14 mouse cellular contexts compared by ENCODE assay signal in the genomic region with DNA sequence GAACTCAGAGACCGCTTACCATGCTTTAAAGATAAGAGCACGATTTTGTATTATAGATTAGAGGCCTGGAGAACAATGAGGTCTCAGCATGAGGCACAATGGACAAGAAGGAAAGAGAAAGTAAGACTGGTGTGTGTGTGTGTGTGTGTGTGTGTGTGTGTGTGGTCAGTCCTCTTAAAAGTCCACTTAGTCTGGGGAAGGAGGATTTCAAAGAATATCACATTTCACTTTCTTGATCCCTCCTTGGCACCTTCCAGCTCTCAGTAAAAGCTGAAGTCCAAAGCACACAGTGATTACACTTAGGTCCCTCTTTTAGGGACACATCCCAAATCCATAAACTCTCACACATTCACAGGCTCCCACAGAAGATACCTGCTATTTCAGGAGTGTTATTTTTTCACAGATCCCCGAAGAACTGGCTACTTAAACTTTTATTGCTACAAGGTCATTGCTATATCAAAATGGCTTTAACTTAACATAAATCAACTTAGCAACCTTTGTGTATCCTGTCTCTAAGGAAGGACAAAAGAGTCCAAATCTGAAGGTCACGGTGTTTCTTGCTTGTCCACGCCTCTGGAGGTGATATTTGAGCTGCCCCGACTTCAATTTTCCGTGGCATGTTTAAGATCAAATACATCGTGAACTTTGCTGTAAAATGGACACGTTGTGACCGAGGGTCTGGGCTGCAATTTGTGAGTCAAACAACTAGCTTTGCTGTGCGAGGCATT.
DNase-seq lines count a peak whose midpoint lies in the region; ATAC-seq lines count a peak whose summit lies in the region.
"Had no signal": no experiment of that assay in that cellular context is flagged by ENCODE, and none has a peak within 500 bp of the region (broad histone marks: within the 10 kb centered on the region; RNA-seq: fewer than 3 reads in every experiment).

No protein-coding gene starts in this region.

- H3K9ac ChIP-seq in lung, embryonic 15.5 days: no peak overlapping the region
- no peak overlapping the region for H3K9ac ChIP-seq in limb, embryonic 13.5 days

- peaks cover 3% of the 10 kb centered on the region; the same call in 1 of the 2 replicates for H3K4me1 ChIP-seq in lung, embryonic 15.5 days
- H3K4me1 ChIP-seq in limb, embryonic 13.5 days: peaks cover 12% of the 10 kb centered on the region

- no peak for ATAC-seq in lung, embryonic 15.5 days (ENCODE audit: borderline replicate concordance, extremely low read depth, low FRiP score, low TSS enrichment)
- ATAC-seq in limb, embryonic 13.5 days (ENCODE audit: low FRiP score, low read depth): peak; percentile 19; the same call in 1 of the 2 replicates

- WGBS in lung, embryonic 15.5 days: 33% methylated on average over 11 of the region's 11 CpGs
- 28% methylated on average over 11 of the region's 11 CpGs for WGBS in limb, embryonic 13.5 days

- DNase-seq in lung, adult 18-20 months: no peak
- DNase-seq in embryo, embryonic 10 days (ENCODE audit: low spot score): peak; percentile 20
- peak; percentile 20 for DNase-seq in embryo, embryonic 9.5 days (ENCODE audit: extremely low spot score)
- no peak for DNase-seq in left cerebral cortex, postnatal 25 days (ENCODE audit: low spot score in 2 of 2)
- no peak for DNase-seq in layer of hippocampus, adult 18-20 months (ENCODE audit: low spot score in 2 of 2)
- DNase-seq: cerebellum, adult 18-20 months; heart, adult 2 months; heart, postnatal 14 days; kidney, postnatal 36 days; right cerebral cortex, postnatal 4 days had no signal

- H3K36me3 ChIP-seq in lung, embryonic 15.5 days: no peaks in the 10 kb centered on the region; the same call in 1 of the 2 replicates
- no peaks in the 10 kb centered on the region for H3K36me3 ChIP-seq in limb, embryonic 13.5 days

- H3K27me3 ChIP-seq in lung, embryonic 15.5 days: no peaks in the 10 kb centered on the region
- H3K27me3 ChIP-seq in limb, embryonic 13.5 days: no peaks in the 10 kb centered on the region
- H3K27me3 ChIP-seq: CH12.LX had no signal

- H3K4me2 ChIP-seq in lung, embryonic 15.5 days: no peak overlapping the region
- no peak overlapping the region for H3K4me2 ChIP-seq in limb, embryonic 13.5 days (replicated peaks)
- H3K4me2 ChIP-seq: liver, embryonic 11.5 days had no signal

- intact Hi-C loops in left cerebral cortex, postnatal 25 days (cut with DNase I): no loop called here

- H3K4me3 ChIP-seq in lung, embryonic 15.5 days: no peak overlapping the region
- H3K4me3 ChIP-seq in limb, embryonic 13.5 days: no peak overlapping the region
- H3K4me3 ChIP-seq: heart, adult 2 months had no signal

- no peaks in the 10 kb centered on the region for H3K9me3 ChIP-seq in lung, embryonic 15.5 days
- no peaks in the 10 kb centered on the region for H3K9me3 ChIP-seq in limb, embryonic 13.5 days

- H3K27ac ChIP-seq in lung, embryonic 15.5 days: peak overlapping the region; percentile 21; the same call in 1 of the 2 replicates
- H3K27ac ChIP-seq in limb, embryonic 13.5 days: no peak overlapping the region
- H3K27ac ChIP-seq: heart, adult 2 months had no signal

Comparison
In these comparisons a context has a peak if more than half of its experiments do, and no peak if none do; other contexts are left out.
1. DNase-seq: peak in embryo, embryonic 10 days (single experiment) and embryo, embryonic 9.5 days (single experiment); none in lung, adult 18-20 months (0 of 2), left cerebral cortex, postnatal 25 days (0 of 2) and layer of hippocampus, adult 18-20 months (0 of 2).